Mouse (Mus musculus) liver, embryonic 12.5 days (tissue): ENCODE data around the gene Sult3a1. TPM values are rescaled to one million over a fixed set of nuclear protein-coding genes. Genes with fewer than 3 reads are reported as not detected.
"Not testable (repeated sequence)": the region's sequence is repeated elsewhere in the genome, so short reads cannot be mapped to it uniquely, and the experiment has no call there.

Source experiments
- ATAC-seq: fragments of 200-750 bp; cut with Nextera tagmentation; 2 replicates; pipeline ENCODE4 v1.8.0; 2017; ENCODE audit warnings: moderate number of reproducible peaks, mild to moderate bottlenecking, moderate library complexity
- H3K27ac ChIP-seq: fragments of 300-500 bp; sonication (generic); 2 replicates; pipeline ENCODE4 v1.5.1; 2016; ENCODE audit warnings: mild to moderate bottlenecking
- H3K27me3 ChIP-seq: fragments of 300-500 bp; sonication (generic); replicated peaks from 2 replicates; pipeline ENCODE4 v1.6.1; 2016; ENCODE audit warnings: mild to moderate bottlenecking, moderate library complexity
- H3K36me3 ChIP-seq: fragments of 300-500 bp; sonication (generic); 2 replicates; pipeline ENCODE4 v1.6.1; 2016; ENCODE audit warnings: mild to moderate bottlenecking, moderate library complexity
- H3K4me1 ChIP-seq: fragments of 300-500 bp; sonication (generic); 2 replicates; pipeline ENCODE4 v1.6.1; 2016
- H3K4me2 ChIP-seq: fragments of 300-500 bp; sonication (generic); 2 replicates; pipeline ENCODE4 v1.6.1; 2016; ENCODE audit warnings: mild to moderate bottlenecking, moderate library complexity
- H3K4me3 ChIP-seq: fragments of 300-500 bp; sonication (generic); 2 replicates; pipeline ENCODE4 v1.5.1; 2016; ENCODE audit warnings: mild to moderate bottlenecking, moderate library complexity
- H3K9ac ChIP-seq: fragments of 300-500 bp; sonication (generic); 2 replicates; pipeline ENCODE4 v1.6.1; 2016; ENCODE audit warnings: mild to moderate bottlenecking, moderate library complexity
- H3K9me3 ChIP-seq: fragments of 300-500 bp; sonication (generic); replicated peaks from 2 replicates; pipeline ENCODE4 v1.6.1; 2016; ENCODE audit warnings: mild to moderate bottlenecking, moderate library complexity
- WGBS: fragments of 180-500 bp; shearing (Covaris S2); methylation state at CpG from one replicate; pipeline ENCODE4 v1.1.7; 2016; ENCODE audit not compliant: insufficient replicate concordance; 5-methylcytosine and 5-hydroxymethylcytosine counted together
- polyA plus RNA-seq: library from polyadenylated mRNA; unstranded; fragments of >200 nt; fragmentation: Nextera tagmentation; extraction: Ambion mirVana; gene quantifications from 2 replicates; pipeline ENCODE4 v1.2.1, GENCODE M21; 2016

The Sult3a1 gene
- not detected in 2 replicates for polyA plus RNA-seq

GRCm38 (mm10) chr10:33857421-33857820 lies at the start of gene Sult3a1:
Gene Sult3a1 (plus strand): TSS chr10:33857721.
- Histone ChIP-seq H3K27me3 (no peaks in the 10 kb centered on the region), H3K4me3 (no peak within 1 kb of the TSS), H3K4me2 (no peak within 1 kb of the TSS), H3K4me1 (no peaks in the 10 kb centered on the region), H3K9me3 (no peaks in the 10 kb centered on the region), H3K27ac (no peak within 1 kb of the TSS), H3K36me3 (no peaks in the 10 kb centered on the region), H3K9ac (no peak within 1 kb of the TSS)
- ATAC-seq, result no peak

GRCm38 (mm10) chr10:33811807-33812206 lies 45.7 kb upstream of the Sult3a1 start:
- Histone ChIP-seq H3K4me1 (no peaks in the 10 kb centered on the region), H3K4me2 (no peak overlapping the region), H3K4me3 (no peak overlapping the region), H3K9me3 (no peaks in the 10 kb centered on the region), H3K27ac (no peak overlapping the region), H3K27me3 (no peaks in the 10 kb centered on the region), H3K9ac (no peak overlapping the region), H3K36me3 (no peaks in the 10 kb centered on the region)
- WGBS, result 11% methylated on average over 1 of the region's 1 CpGs
- no peak for ATAC-seq

- no peak for ATAC-seq
These were observed 43.3 kb upstream of the Sult3a1 start for GRCm38 (mm10) chr10:33814266-33814665.

GRCm38 (mm10) chr10:33816923-33817322 lies 40.6 kb upstream of the Sult3a1 start:
- WGBS, result 31% methylated on average over 1 of the region's 1 CpGs
- Histone ChIP-seq H3K27me3 (no peaks in the 10 kb centered on the region), H3K36me3 (no peaks in the 10 kb centered on the region), H3K9ac (no peak overlapping the region), H3K4me3 (no peak overlapping the region), H3K27ac (no peak overlapping the region), H3K9me3 (no peaks in the 10 kb centered on the region), H3K4me1 (no peaks in the 10 kb centered on the region), H3K4me2 (no peak overlapping the region)
- no peak for ATAC-seq

More at GRCm38 (mm10) chr10:33814266-33814665, 43.3 kb upstream of the Sult3a1 start:
- Histone ChIP-seq H3K27ac (no peak overlapping the region), H3K36me3 (no peaks in the 10 kb centered on the region), H3K4me2 (no peak overlapping the region), H3K27me3 (no peaks in the 10 kb centered on the region), H3K4me1 (no peaks in the 10 kb centered on the region), H3K4me3 (no peak overlapping the region), H3K9me3 (no peaks in the 10 kb centered on the region), H3K9ac (no peak overlapping the region)

- ATAC-seq, result no peak
- WGBS, result 82% methylated on average over 3 of the region's 3 CpGs
- Histone ChIP-seq H3K4me2 (no peak overlapping the region), H3K4me3 (no peak overlapping the region), H3K9me3 (no peaks in the 10 kb centered on the region), H3K9ac (no peak overlapping the region), H3K4me1 (no peaks in the 10 kb centered on the region), H3K27me3 (no peaks in the 10 kb centered on the region), H3K27ac (no peak overlapping the region), H3K36me3 (no peaks in the 10 kb centered on the region)
These were observed 36.6 kb upstream of the Sult3a1 start for GRCm38 (mm10) chr10:33820892-33821291.

GRCm38 (mm10) chr10:33865994-33866393 lies 8.5 kb downstream of the Sult3a1 start:
- Histone ChIP-seq H3K27ac (no peak overlapping the region), H3K4me3 (no peak overlapping the region), H3K4me2 (no peak overlapping the region), H3K4me1 (no peaks in the 10 kb centered on the region), H3K9ac (no peak overlapping the region), H3K27me3 (no peaks in the 10 kb centered on the region), H3K36me3 (no peaks in the 10 kb centered on the region), H3K9me3 (no peaks in the 10 kb centered on the region)
- no peak for ATAC-seq
- WGBS, result 49% methylated on average over 2 of the region's 2 CpGs

- Histone ChIP-seq H3K4me3 (no peak overlapping the region), H3K9ac (no peak overlapping the region), H3K4me1 (no peaks in the 10 kb centered on the region), H3K27ac (no peak overlapping the region), H3K27me3 (no peaks in the 10 kb centered on the region), H3K4me2 (no peak overlapping the region), H3K9me3 (no peaks in the 10 kb centered on the region), H3K36me3 (no peaks in the 10 kb centered on the region)
- 14% methylated on average over 1 of the region's 1 CpGs for WGBS
- ATAC-seq, result no peak
These were observed 12.9 kb downstream of the Sult3a1 start for GRCm38 (mm10) chr10:33870441-33870840.

- Histone ChIP-seq H3K4me1 (no peaks in the 10 kb centered on the region), H3K27me3 (no peaks in the 10 kb centered on the region), H3K36me3 (no peaks in the 10 kb centered on the region), H3K9ac (no peak overlapping the region), H3K4me3 (no peak overlapping the region), H3K9me3 (no peaks in the 10 kb centered on the region), H3K27ac (no peak overlapping the region), H3K4me2 (no peak overlapping the region)
- ATAC-seq, result no peak
- 61% methylated on average over 2 of the region's 2 CpGs for WGBS
These were observed 15.3 kb downstream of the Sult3a1 start for GRCm38 (mm10) chr10:33872672-33873398.

- not testable (repeated sequence) for H3K9ac ChIP-seq, H3K27ac ChIP-seq, H3K9me3 ChIP-seq, H3K4me1 ChIP-seq, H3K36me3 ChIP-seq, H3K4me2 ChIP-seq, ATAC-seq, H3K4me3 ChIP-seq, H3K27me3 ChIP-seq
- WGBS, result 69% methylated on average over 2 of the region's 2 CpGs
These were observed 24.9 kb downstream of the Sult3a1 start for GRCm38 (mm10) chr10:33882411-33882810.

GRCm38 (mm10) chr10:33901520-33901919 lies 44.0 kb downstream of the Sult3a1 start:
- H3K4me3 ChIP-seq, H3K9ac ChIP-seq: not testable (repeated sequence)

GRCm38 (mm10) chr10:33904530-33905481 lies 47.3 kb downstream of the Sult3a1 start, which contains the start of gene Rsph4a:
Gene Rsph4a (plus strand): TSS chr10:33905111.
- Histone ChIP-seq H3K9ac (no peak within 1 kb of the TSS), H3K36me3 (no peaks in the 10 kb centered on the region), H3K4me1 (peaks cover 6% of the 10 kb centered on the region; the same call in 1 of the 2 replicates), H3K27ac (no peak within 1 kb of the TSS), H3K9me3 (no peaks in the 10 kb centered on the region), H3K4me2 (peak within 1 kb of the TSS; percentile 57), H3K4me3 (peak within 1 kb of the TSS; percentile 39), H3K27me3 (no peaks in the 10 kb centered on the region)
- WGBS, result 7% methylated on average over 17 of the region's 17 CpGs
- 0 out of 2 replicates have a peak, but pooled peaks have one; percentile 21 for ATAC-seq

More at GRCm38 (mm10) chr10:33901520-33901919, 44.0 kb downstream of the Sult3a1 start:
- H3K27ac ChIP-seq, ATAC-seq, H3K9me3 ChIP-seq, H3K4me2 ChIP-seq, H3K27me3 ChIP-seq, H3K36me3 ChIP-seq, H3K4me1 ChIP-seq: not testable (repeated sequence)
- 52% methylated on average over 1 of the region's 1 CpGs for WGBS

GRCm38 (mm10) chr10:33905489-33905888 lies 48.0 kb downstream of the Sult3a1 start:
- Histone ChIP-seq H3K4me1 (peaks cover 6% of the 10 kb centered on the region; the same call in 1 of the 2 replicates), H3K4me3 (no peak overlapping the region; the same call in 1 of the 2 replicates), H3K9me3 (no peaks in the 10 kb centered on the region), H3K9ac (no peak overlapping the region), H3K27ac (no peak overlapping the region), H3K36me3 (no peaks in the 10 kb centered on the region), H3K27me3 (no peaks in the 10 kb centered on the region), H3K4me2 (peak overlapping the region; percentile 57)
- no peak for ATAC-seq
- WGBS, result 7% methylated on average over 6 of the region's 6 CpGs
